Mouse (Mus musculus) brain, embryonic 14.5 days (tissue): ENCODE data around the gene Hltf.

Source experiments
- CTCF ChIP-seq: fragments of 200-500 bp; IDR thresholded peaks from 2 replicates; pipeline ENCODE4 v1.5.1; 2012; ENCODE audit warnings: inconsistent platforms, mild to moderate bottlenecking, moderate library complexity, borderline replicate concordance; ENCODE audit not compliant: insufficient read depth, insufficient read length; ENCODE audit errors: extremely low read depth
- POLR2A ChIP-seq: fragments of 200-500 bp; IDR thresholded peaks from 2 replicates; pipeline ENCODE4 v1.6.1; 2012; ENCODE audit warnings: mild to moderate bottlenecking, inconsistent platforms, borderline replicate concordance; ENCODE audit not compliant: poor library complexity, insufficient read depth, insufficient read length, severe bottlenecking; ENCODE audit errors: extremely low read depth

DNA sequence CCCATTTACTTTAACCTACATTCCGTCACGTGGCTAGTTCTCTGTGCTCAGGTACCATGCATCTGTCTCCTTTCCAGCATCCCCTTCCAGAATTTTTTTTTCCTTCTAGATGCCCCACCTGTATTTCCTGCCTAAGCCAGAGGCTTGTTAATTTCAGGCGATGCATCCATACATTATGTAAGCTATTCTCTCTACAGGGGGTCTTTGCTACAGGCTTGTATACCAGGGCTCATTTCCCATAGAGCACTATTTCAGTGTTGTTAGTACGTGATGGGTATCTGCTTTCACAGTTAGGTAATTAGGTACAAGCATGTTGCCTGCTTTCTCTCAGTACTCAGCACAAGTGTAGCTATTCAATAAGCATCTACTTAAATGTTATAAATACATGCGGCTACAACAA, 29.8 kb upstream of the Hltf start:
- TF ChIP-seq CTCF: no peak
- TF ChIP-seq POLR2A: no peak
